Mouse (Mus musculus) stomach, embryonic 15.5 days (tissue): ENCODE measurements around the gene Tnfrsf13c. TPM values are rescaled to one million over a fixed set of nuclear protein-coding genes. Genes with fewer than 3 reads are reported as not detected.

Experiments used
- ATAC-seq: fragments of 200-750 bp; cut with Nextera tagmentation; 2 replicates; pipeline ENCODE4 v1.8.0; 2017; ENCODE audit warnings: low read depth, moderate number of reproducible peaks, moderate TSS enrichment; ENCODE audit not compliant: insufficient read depth, low FRiP score
- H3K27ac ChIP-seq: fragments of 300-500 bp; sonication (generic); 2 replicates; pipeline ENCODE4 v1.5.1; 2015; ENCODE audit warnings: mild to moderate bottlenecking, inconsistent platforms
- H3K27me3 ChIP-seq: fragments of 300-500 bp; sonication (generic); replicated peaks from 2 replicates; pipeline ENCODE4 v1.6.1; 2015; ENCODE audit warnings: inconsistent platforms
- H3K36me3 ChIP-seq: fragments of 300-500 bp; sonication (generic); 2 replicates; pipeline ENCODE4 v1.6.1; 2015; ENCODE audit warnings: inconsistent platforms
- H3K4me1 ChIP-seq: fragments of 300-500 bp; sonication (generic); 2 replicates; pipeline ENCODE4 v1.6.1; 2015; ENCODE audit warnings: inconsistent platforms
- H3K4me2 ChIP-seq: fragments of 300-500 bp; sonication (generic); 2 replicates; pipeline ENCODE4 v1.6.1; 2015; ENCODE audit warnings: mild to moderate bottlenecking, inconsistent platforms
- H3K4me3 ChIP-seq: fragments of 300-500 bp; sonication (generic); replicated peaks from 2 replicates; pipeline ENCODE4 v1.5.1; 2015; ENCODE audit warnings: inconsistent platforms
- H3K9ac ChIP-seq: fragments of 300-500 bp; sonication (generic); 2 replicates; pipeline ENCODE4 v1.6.1; 2015; ENCODE audit warnings: inconsistent platforms
- H3K9me3 ChIP-seq: fragments of 300-500 bp; sonication (generic); 2 replicates; pipeline ENCODE4 v1.6.1; 2016; ENCODE audit warnings: inconsistent platforms
- WGBS: fragments of 180-500 bp; shearing (Covaris S2); methylation state at CpG from one replicate; pipeline ENCODE4 v1.1.7; 2015; 5-methylcytosine and 5-hydroxymethylcytosine counted together
- microRNA counts: library from miRNA; unstranded; fragments of <30 nt; microRNA quantifications from one replicate; lab custom pipeline; 2016
- microRNA-seq: library from miRNA; unstranded; fragments of <30 nt; microRNA quantifications from one replicate; pipeline ENCODE4, GENCODE M21; 2016
- polyA plus RNA-seq: library from polyadenylated mRNA; unstranded; fragments of >200 nt; fragmentation: Nextera tagmentation; extraction: Ambion mirVana; gene quantifications from 2 replicates; pipeline ENCODE4 v1.2.1, GENCODE M21; 2015

Tnfrsf13c gene
- polyA plus RNA-seq, 1 experiment from 2014 or later: 0.13 TPM

- ATAC-seq: no peak
Measured at GRCm38 (mm10) chr15:82177743-82178290, 46.4 kb downstream of the Tnfrsf13c start.

GRCm38 (mm10) chr15:82175091-82175490 lies 49.1 kb downstream of the Tnfrsf13c start:
- Histone ChIP-seq H3K9me3 (no peaks in the 10 kb centered on the region), H3K4me2 (no peak overlapping the region), H3K4me3 (no peak overlapping the region), H3K9ac (no peak overlapping the region), H3K27ac (no peak overlapping the region), H3K27me3 (no peaks in the 10 kb centered on the region), H3K4me1 (no peaks in the 10 kb centered on the region), H3K36me3 (peaks cover 85% of the 10 kb centered on the region)
- WGBS: 94% methylated on average over 9 of the region's 9 CpGs
- no peak for ATAC-seq

More at GRCm38 (mm10) chr15:82177743-82178290, 46.4 kb downstream of the Tnfrsf13c start:
- Histone ChIP-seq H3K27ac (no peak overlapping the region), H3K4me2 (no peak overlapping the region), H3K4me3 (no peak overlapping the region), H3K4me1 (no peaks in the 10 kb centered on the region), H3K27me3 (no peaks in the 10 kb centered on the region), H3K9me3 (no peaks in the 10 kb centered on the region), H3K36me3 (peaks cover 87% of the 10 kb centered on the region), H3K9ac (no peak overlapping the region)
- WGBS: 87% methylated on average over 7 of the region's 7 CpGs

GRCm38 (mm10) chr15:82172648-82173047 lies 51.5 kb downstream of the Tnfrsf13c start:
- Histone ChIP-seq H3K27ac (no peak overlapping the region), H3K9ac (no peak overlapping the region), H3K4me1 (no peaks in the 10 kb centered on the region), H3K27me3 (no peaks in the 10 kb centered on the region), H3K36me3 (peaks cover 65% of the 10 kb centered on the region), H3K4me3 (no peak overlapping the region), H3K9me3 (no peaks in the 10 kb centered on the region), H3K4me2 (no peak overlapping the region)
- WGBS: 80% methylated on average over 8 of the region's 8 CpGs
- no peak for ATAC-seq

MicroRNAs encoded within 50 kb of the gene (microRNA counts, 519-probe panel; counts per million panel counts)
- 2,290 counts per million, percentile 41 among the panel's probes with 10 or more counts for microRNA mmu-miR-33 (lab: Ali Mortazavi, UCI)

Small RNA genes lying within 50 kb of the gene (microRNA-seq; reads per million reads assigned to microRNA genes)
- 50.8 reads per million, percentile 42 among the genes with 10 or more reads in this experiment for gene Mir33

Other genes with a start within 250 kb of the Tnfrsf13c start
- not detected in 2 replicates for gene 1700029P11Rik, start 243.8 kb downstream of the Tnfrsf13c start, polyA plus RNA-seq
- gene Xrcc6, start 236.5 kb downstream of the Tnfrsf13c start, polyA plus RNA-seq: 76.6 and 83.2 TPM in 2 replicates
- gene Desi1, start 190.5 kb downstream of the Tnfrsf13c start, polyA plus RNA-seq: 23.0 and 23.4 TPM in 2 replicates
- 259 and 287 TPM in 2 replicates for gene Snu13, start 176.8 kb downstream of the Tnfrsf13c start, polyA plus RNA-seq
- not detected in 2 replicates for gene 4930407I10Rik, start 165.2 kb downstream of the Tnfrsf13c start, polyA plus RNA-seq
- not detected in 2 replicates for gene Mei1, start 154.4 kb downstream of the Tnfrsf13c start, polyA plus RNA-seq
- 15.5 and 15.8 TPM in 2 replicates for gene Ccdc134, start 96.4 kb downstream of the Tnfrsf13c start, polyA plus RNA-seq
- gene Srebf2, start 77.2 kb downstream of the Tnfrsf13c start, polyA plus RNA-seq: 152 and 167 TPM in 2 replicates
- 0.19 TPM in 2 replicates for gene Shisa8, start 11.6 kb downstream of the Tnfrsf13c start, polyA plus RNA-seq
- 51.0 and 57.6 TPM in 2 replicates for gene Cenpm, start 20.4 kb upstream of the Tnfrsf13c start, polyA plus RNA-seq
- gene 1500009C09Rik, start 28.0 kb upstream of the Tnfrsf13c start, polyA plus RNA-seq: 0.08 TPM in 1 of 2 replicates, not detected in the other
- 10.2 and 12.4 TPM in 2 replicates for gene Sept3, start 50.5 kb upstream of the Tnfrsf13c start, polyA plus RNA-seq
- gene Wbp2nl, start 74.6 kb upstream of the Tnfrsf13c start, polyA plus RNA-seq: 0.12 and 0.15 TPM in 2 replicates
- 79.6 and 86.8 TPM in 2 replicates for gene Naga, start 114.6 kb upstream of the Tnfrsf13c start, polyA plus RNA-seq
- 14.9 and 18.4 TPM in 2 replicates for gene Pheta2, start 114.6 kb upstream of the Tnfrsf13c start, polyA plus RNA-seq
- gene Smdt1, start 114.6 kb upstream of the Tnfrsf13c start, polyA plus RNA-seq: 288 and 301 TPM in 2 replicates
- 403 and 420 TPM in 2 replicates for gene Ndufa6, start 130.0 kb upstream of the Tnfrsf13c start, polyA plus RNA-seq
- 12.1 and 14.3 TPM in 2 replicates for gene Cyp2d22, start 155.9 kb upstream of the Tnfrsf13c start, polyA plus RNA-seq
- not detected in 2 replicates for gene Cyp2d11, start 169.7 kb upstream of the Tnfrsf13c start, polyA plus RNA-seq
- gene Cyp2d10, start 182.8 kb upstream of the Tnfrsf13c start, polyA plus RNA-seq: 2.1 and 3.4 TPM in 2 replicates
- 0.60 TPM in 1 of 2 replicates, not detected in the other for gene Cyp2d9, start 209.1 kb upstream of the Tnfrsf13c start, polyA plus RNA-seq